Mouse (Mus musculus): ENCODE measurements around the gene Gas7.

DNA sequence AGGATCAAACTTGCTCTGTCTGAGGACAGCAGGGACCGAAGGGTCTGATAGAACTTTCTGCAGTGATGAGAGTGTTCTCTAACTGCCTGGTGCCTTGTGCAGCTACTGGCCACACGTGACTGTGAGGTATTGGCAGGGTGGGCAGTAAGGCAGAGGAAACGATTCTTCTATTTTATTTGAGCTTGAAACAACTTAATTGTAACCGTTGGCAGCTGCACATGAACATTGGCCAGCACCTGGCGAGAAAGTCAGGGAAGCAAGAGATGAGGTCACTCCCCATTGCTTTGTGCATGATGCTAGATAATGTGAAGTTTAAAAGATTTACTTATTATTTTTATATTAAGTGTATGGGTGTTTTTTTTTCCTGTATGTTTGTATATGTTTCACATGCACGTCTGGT lies 77.9 kb downstream of the Gas7 start:
- no peak for TF ChIP-seq POLR2A (IDR thresholded peaks at IDR 0.05; ENCODE audit: extremely low read depth, insufficient read depth, low read length)
- no peak for TF ChIP-seq CTCF (IDR thresholded peaks at IDR 0.05; ENCODE audit: extremely low read depth, insufficient read depth, low read length)
